Mouse (Mus musculus) kidney, postnatal 25 days (tissue): ENCODE data around the gene Nploc4.
"Not testable (repeated sequence)": the region's sequence is repeated elsewhere in the genome, so short reads cannot be mapped to it uniquely, and the experiment has no call there.

ENCODE experiments used
- DNase-seq, 2 experiments: peaks; one replicate each; pipeline ENCODE4 v3.0.0; 2021; ENCODE audit warnings: mixed read lengths in 2 of 2

Nploc4 gene

DNA sequence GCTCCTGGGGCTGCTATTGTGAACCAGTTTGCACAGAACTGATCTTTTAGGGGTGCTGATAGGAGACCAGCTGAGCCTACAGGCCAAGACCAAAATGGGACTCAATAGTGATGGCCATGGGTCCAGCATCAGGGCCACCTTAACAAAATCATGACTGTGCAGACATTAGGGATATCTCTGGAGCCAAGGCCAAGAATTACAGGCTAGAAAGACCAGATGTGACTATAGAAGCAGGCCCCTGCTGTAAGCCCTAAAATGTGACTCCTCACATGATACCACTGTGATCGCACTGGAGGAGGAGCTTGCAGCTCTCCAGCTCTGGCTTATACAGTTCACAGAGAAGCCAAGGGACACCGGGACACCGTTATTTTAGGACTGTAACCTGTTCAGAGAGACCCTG lies 4.8 kb upstream of the Nploc4 start, which contains the start of gene Tspan10:
Gene Tspan10 (plus strand): TSS at position 301 of the 400 bp plus-strand sequence.
- DNase-seq = no peak

DNA sequence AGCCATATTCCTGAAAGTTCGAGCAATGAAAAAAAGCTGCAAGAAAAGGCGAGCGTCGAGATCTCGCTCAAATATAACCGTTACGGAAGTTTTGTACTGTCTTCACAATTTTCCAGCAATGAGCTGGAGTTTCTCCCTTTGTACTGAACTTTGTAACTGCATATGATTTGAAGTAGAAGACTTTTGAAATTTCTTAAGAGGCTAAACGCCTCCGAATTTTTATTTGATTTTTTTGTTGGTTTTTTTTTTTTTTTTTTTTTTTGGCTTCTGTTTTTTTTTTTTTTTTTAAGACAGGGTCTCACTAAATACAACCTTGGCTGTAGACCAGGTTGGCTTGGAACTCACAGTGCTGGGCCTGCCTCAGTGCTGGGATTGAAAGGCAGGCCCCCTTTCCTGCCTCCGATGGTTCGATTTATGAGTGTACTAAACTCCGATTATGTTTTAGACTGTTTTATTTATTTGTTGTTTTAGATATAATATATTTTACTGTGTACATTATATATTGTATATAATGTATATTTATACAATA lies 413 bp upstream of the Nploc4 start:
- DNase-seq = no peak

DNA sequence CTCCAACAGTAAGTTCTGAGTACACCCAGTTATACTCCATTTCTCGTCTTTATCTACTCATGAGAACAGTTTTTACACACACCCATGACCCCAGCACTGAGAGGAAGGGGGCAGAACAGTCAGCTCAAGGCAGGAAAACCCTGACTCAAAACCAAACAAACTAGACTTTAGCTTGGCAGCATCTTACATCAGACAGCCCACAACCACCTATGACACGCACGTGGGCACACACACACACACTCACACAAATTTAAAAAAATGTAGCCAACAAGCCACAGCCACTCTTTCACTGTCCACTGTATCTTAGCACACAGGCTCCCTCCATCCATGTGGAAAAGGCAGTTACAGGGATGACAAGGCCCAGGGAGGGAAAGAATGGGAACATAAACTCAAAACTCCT lies 10.8 kb downstream of the Nploc4 start:
- no peak for DNase-seq

DNA sequence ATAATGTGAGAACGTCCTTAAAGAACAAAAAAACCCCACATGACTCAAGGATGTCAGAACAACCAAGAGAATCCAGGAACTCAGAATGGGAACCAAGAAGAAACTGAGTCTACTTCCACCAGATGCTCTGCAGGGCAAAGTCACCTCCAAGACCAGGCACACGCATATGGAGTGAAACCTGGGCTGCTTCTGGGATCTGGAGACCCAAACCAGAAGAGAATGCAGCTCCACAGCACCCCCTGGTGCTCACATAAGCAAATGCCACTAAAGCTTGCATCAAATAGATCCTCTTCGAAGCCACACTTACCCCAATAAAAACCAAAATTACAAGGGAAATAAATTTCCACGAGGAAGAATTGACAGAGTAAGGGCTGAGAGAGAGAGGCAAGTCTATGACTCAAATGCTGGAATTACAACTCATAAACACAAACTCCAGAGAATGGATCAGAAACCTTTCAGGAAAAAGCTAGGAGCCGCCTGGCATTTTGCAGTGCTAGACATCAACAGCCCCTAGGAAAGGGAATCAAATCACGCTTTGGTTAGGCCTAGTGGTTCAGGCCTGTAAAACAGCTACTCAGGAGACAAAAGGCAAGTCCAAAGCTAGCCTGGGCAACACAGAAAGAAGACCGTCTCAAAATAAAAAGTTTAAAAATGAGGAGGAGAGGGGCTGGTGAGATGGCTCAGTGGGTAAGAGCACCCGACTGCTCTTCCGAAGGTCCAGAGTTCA lies 13.8 kb downstream of the Nploc4 start:
- DNase-seq = peak; percentile 66 to 75

DNA sequence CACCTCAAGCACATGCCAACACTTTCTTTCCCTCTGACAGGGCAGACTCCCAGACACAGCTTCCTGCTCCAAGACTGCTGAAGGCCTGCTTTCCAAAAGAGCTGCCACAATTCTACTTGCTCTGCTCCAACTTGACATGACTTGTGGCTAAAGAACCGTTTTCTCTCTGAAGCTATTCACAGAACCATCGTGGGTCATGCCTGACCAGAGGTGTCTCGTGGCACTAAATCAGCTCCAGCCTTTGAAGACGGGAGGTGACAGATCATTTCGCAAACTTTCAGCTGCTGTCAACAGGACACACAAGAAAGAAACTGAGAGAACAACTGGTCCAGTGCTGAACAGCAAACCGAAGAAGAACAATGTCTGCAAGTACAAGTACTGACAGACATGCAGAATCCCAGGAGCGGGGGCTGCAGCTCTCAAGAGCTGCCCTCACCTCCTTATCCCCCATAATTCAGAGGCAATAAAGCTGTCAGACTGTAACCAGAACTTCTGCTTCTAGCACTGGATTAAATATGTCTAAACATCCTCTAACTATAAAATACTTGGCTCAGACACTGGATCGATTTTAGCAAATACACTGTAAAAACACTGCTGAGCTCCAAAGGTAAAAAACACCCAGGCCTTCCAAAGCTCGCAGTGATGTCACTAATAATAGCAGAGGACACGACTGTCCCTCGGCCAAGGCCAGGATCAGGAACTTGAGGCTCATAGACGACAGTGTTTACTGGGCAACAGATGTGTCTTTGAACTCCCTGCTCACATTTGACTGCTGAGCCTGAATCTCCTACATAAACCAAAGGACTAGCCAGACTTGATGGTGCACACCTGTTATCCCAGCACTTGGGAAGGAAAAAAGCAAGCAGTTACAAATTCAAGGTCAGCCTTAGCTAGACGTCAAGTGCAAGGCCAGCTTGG lies 14.6 kb downstream of the Nploc4 start:
- no peak for DNase-seq

DNA sequence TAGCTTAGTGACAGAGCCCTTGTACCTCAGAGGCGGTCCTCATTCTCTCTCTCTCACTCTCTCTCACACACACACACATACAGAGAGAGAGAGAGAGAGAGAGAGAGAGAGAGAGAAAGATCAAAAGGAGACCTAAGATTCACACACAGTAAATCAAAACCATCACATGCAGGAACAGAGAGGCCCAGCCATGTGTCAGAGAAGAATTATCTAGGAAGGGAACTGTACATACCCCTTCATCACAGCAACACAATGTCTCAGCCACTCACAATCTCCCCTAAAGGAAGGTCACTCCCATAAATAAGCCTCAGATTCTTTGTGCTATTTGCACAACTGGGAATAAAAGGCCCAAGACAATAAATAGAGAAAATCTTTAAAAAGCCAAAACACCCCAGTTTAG lies 18.9 kb downstream of the Nploc4 start:
- no peak for DNase-seq

DNA sequence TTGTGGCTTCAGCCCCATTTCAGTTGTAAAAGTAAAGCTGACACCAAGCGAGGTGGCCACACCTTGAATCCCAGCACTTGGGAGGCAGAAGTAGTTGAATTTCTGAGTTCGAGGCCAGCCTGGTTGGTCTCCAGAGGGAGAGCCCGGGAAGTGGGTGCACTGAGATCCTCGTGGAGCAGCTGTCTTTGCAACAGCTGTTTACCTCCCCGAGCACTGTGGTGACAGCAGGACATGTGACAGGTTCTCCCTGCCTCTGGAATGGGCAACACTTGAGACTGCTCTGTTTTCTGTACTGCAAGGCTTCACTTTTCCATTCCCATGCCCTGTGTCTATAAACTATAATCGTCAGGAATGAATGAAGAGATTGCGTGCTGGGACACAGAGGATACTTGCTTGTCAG lies 19.7 kb downstream of the Nploc4 start:
- DNase-seq = no peak

DNA sequence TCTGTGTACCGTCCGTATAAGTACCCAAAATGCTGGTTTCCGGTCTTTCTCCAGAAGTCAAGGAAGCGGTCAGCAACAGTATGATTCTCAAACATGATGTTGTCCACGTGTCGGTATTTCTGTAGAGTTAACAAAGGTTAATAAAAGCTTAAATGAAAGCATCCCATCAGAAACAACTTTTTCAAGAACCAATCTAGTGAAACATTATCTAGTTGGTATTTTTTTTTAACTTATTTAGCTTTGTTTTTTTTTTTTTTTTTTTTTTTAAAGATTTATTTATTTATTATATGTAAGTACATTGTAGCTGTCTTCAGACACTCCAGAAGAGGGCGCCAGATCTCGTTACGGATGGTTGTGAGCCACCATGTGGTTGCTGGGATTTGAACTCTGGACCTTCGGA lies 23.9 kb downstream of the Nploc4 start:
- not testable (repeated sequence) for DNase-seq

DNA sequence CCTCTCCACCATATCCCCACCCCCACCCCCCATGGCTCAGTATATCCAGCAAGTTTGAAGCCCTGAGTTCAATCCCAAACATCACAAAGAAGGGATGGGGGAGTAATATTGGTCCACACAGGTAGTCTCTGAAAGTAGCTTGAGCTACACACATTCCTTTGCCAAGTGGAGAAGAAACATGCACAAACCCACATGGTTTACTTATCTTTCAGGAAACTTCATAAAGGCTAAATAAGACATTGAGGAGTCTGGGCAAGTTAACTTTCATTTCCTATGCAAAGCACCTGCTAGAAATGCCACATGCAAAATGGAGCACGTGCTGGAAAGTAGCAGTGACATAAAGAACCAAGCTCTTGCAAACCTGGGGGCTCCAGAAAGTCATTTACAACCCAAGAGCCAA lies 31.1 kb downstream of the Nploc4 start:
- no peak for DNase-seq

DNA sequence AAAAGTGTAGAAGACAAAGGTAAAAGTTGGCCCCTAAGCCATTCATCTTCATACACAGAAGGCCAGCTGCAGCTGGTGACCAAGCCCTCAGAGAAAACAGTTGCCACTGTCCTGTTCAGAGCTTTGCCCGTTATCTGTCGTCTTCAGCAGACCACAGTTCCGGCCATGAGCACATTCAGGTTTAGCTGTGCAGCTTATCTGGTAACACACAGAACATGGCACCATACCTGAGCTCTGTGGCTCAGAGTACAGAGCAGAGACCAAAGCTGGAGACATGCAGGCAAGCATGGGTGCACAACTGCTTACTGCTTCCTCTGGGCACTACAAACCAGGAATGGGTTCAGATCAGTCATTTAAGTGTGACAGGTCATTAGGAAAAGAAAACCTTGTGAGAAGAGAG lies 31.6 kb downstream of the Nploc4 start:
- DNase-seq = no peak

DNA sequence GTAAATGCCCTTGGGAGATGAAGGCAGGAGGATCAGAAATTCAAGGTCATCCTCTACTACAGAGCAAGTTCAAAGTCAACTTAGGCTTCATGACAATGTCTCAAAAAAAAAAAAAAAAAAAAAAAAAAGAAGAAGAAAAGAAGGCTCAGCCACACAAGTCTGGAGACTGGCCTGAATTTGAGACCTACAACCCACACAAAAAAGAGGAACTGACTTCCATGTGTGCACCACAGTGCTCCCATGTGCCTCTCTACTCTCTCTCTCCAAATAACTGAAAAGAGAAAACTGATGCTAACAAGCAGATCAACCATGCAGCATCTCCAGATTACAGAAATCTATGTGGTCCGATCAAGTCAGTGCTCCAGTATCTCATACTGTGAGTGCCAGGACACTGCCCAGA lies 32.7 kb downstream of the Nploc4 start:
- DNase-seq = no peak

DNA sequence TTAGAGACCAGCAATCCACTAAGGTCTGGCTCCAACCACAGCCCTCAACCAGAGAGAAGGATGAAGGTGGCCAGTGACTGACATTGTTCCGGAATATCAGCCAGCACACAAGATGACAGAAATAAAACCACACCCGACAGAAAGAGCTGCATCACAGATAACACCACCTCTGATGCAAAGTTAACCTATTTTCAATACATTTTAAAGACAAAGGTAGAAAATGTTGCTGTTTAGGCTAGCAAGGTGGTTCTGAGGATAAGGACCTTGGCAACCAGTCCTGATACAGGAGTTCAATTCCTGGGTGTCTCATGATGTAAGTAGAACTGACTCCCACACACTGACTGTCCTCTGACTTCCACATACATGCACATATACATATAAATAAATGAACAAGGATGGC lies 38.2 kb downstream of the Nploc4 start:
- no peak for DNase-seq

DNA sequence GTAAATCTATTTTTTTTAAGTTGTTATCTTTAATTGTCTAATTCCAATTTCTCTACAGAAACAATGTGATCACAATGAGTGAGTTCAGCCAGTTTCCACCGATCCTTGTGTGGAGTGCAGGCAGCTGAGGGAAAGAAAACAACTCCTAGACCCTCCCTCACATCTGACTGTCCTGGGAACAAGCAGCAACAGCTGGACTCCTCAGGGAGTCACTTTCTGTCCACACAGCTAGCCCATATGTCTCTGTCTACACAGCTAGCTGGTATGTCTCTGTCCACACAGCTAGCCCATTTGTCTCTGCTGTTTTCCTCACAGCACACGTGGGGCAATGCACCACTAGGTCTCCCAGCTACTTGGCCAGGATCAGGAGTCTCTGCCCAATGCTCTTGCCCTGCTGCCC lies 39.9 kb downstream of the Nploc4 start:
- DNase-seq = no peak

DNA sequence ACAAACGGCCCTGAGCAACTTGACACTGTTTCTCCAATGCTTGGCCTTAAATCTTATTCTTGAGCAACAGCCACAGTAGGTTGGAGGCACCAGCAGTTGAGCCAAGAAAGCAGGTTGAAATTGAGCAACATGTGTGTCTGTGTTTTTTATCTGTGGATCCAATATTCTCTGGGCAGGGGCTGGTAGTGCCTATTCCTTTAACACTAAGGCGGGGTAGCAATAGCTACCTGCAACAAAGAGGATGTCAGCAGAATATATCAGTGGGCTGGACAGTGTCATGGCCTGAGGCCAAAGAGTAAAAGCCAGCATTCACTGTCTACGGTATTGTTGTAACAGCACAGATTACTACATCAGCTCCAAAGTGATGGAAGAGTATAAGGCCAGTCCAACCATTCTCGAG lies 41.8 kb downstream of the Nploc4 start:
- DNase-seq = no peak

DNA sequence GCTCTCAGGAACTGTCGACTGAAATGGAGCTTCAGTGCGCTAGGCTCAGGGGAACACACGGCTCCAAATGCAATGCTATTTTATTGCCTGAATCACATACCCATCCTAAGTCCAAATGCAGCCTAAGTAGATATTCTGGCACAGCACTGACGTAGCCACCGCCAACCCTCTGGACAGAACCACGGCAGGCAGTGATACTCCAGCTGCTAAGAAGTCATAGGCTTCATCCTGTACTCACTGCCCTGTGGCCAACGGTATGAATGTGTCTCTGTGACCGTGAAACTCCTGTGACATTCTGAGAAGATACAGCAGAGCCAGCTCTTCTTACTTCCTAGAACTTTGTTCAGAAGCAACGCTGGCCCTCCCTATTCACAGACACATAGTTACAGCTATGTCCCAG lies 48.9 kb downstream of the Nploc4 start:
- no peak for DNase-seq

DNA sequence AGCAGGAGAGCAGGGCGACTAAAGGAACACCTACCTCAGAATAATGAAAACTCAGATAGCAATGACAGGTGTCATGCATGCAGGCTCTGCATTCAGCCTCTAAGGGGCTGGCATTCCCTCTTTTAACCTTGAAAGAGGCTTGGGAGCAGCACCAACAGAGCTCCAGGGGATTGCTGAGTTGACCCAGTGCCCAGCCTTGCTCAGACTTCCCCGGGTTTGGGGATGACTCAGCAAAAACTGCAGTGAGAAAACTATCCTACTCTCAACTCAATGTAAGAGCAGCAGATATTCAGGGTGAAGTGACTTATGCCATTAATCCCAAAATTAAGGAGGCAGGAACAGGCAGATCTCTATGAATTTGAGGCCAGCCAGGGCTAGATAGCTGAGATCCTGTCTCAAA lies 50.4 kb downstream of the Nploc4 start:
- peak in 1 of 2 experiments; percentile 17 for DNase-seq

DNA sequence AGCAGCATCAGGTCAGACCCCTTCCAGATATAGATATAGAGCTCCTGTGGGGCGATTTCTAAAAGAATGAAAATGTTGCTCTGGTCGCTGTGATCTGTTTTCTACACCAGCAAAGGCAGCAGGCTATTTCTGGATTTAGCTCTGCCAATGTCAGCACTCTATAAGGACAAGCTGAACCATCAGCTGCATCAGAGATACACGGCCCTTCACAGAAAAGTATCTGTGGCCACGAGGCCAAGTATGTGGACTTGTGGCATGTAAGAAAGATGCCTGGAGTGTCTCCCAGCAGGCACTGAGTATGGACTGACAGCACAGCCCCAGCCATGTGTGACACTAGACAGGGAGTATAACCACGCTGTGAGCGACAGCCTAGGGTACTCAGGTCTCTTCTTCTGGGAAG lies 50.9 kb downstream of the Nploc4 start:
- peak in 1 of 2 experiments; percentile 20 for DNase-seq

DNA sequence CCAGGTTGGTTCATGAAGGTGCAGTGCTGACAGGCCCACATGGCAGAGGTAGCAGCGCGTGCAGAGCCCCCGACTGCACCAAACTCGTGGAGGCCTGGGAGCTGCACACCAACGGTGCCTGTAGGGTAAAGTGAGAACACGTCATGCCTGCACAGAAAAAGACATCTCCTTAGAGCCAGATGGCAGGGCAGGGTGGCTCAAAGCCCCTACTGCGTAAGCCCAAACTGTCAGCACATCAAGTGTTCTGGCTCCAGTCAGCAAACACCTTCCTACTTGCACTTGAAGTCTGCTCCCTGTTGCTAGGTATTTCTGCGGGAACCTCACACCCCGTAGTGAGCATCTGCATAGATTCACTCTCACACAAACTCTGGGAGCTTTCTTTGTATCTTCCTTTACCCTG lies 55.0 kb downstream of the Nploc4 start:
- peak in 1 of 2 experiments; percentile 20 for DNase-seq

DNA sequence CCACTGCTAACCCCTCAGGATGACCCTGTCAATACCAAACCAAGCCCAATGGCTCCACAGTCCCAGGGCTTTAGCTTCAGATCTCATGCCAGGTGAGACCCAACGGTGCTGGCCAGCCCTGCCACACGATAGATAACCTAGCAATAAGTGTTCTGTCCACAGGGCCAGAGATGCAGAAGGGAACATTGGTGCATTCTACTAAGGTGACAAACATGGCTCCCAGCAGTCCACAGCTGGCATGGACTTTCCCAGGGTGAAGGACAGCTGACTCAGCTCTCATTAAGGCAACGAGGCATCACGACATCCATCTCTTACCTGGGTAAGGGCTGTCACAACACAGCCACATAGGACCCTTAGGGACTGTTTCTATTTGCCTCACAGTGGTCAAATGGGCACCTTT lies 56.4 kb downstream of the Nploc4 start:
- DNase-seq = peak in 1 of 2 experiments; percentile 22

DNA sequence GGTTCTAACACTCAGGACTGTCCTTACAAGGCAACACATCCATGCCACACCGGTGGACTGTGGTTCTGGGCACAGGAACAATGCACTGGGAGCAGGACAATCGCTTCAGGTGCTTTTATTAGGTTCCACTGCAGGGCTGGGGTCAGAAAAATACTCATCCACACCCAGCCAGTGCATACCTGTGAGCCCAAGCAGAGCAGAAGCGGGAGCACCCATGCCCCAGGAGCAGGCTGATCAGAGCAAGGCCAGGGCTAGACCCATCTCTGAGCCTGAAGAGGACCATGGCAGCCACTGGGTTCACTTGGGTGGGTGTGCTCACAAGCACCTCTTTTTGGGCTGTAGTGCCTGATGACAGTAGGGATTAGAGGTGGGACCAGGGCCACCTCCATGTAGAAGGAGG lies 57.2 kb downstream of the Nploc4 start:
- peak in 1 of 2 experiments; percentile 18 for DNase-seq

DNA sequence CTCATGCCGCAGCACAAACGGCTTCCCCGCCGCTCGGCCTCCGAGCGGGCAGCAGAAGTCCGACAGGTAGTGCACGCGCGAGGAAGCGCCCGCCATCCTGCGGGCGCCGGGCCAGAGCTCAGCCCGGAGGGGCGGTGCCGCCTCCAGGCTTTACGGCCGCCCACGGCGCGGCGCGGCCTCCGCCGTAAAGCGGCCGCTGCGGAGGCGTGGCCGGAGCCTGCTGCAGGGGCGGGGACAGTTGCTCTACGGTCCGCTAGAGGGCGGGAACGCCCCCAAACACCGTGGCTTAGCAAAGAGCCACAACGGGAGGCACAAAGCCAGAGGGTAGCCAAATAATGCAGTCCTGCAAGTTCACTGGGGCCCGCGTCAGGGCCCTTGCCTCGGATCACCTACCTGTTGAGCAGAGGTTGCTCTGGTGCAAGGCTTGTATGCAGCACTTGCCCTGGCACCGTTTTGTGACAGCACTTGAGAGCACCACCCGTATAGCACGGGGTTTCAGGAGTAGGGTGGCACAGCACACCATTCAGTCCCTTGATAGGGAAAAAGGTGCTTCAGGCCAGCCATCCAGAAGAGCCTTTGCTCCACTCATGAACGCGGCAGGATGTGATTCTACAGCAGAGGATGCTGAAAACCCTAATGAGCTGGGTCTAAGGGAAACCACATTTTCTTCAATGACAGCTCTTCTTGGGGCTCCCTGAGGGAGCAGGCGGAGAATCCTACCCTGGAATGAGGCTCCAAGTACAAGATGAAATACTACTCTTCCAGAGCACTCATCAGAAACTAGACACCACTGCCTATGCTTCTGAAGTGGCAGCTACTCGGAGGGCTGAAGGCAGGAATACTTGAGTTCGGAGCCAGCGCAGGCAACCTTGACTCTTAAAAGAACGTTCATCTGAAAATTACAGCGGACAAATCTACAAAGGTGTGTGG lies 58.6 kb downstream of the Nploc4 start, which contains the start of gene Faap100:
Gene Faap100 (minus strand): TSS at position 154 of the 930 bp plus-strand sequence.
- peak; percentile 90 to 95 for DNase-seq

DNA sequence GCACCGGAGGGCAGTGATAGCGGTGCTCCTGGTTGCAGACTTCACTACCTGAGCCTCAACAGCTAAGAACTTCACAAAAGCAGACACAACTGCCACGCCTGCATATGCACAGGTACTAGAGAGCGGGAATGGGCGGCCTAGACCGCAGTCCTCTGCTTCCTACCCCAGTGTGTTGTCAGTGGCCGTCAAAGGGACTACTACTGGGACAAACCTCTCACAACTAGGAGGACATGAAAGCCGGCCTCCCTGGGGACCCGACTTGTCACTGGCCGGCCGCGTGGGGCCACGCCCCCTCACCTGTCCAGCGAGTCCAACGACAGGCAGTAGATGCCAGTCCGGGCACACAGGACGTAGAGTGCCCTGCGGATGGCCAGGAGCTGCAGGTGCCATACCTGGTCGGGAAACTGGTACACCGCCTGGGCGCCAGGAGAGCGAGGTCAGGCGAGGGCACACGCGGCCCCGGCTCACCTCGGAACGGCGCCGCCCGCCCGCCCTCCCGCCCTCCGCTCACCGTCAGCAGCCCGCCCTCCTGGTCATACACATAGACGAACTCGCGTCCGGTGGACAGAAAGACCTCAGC lies 59.4 kb downstream of the Nploc4 start:
- peak; percentile 72 to 92 for DNase-seq
